Mouse (Mus musculus): ENCODE measurements around the gene Zc3h12c. TPM values are rescaled to one million over a fixed set of nuclear protein-coding genes. Genes with fewer than 3 reads are reported as not detected.

Gene Zc3h12c
- polyA plus RNA-seq, 1 experiment from 2014 or later, result 4.7 TPM

DNA sequence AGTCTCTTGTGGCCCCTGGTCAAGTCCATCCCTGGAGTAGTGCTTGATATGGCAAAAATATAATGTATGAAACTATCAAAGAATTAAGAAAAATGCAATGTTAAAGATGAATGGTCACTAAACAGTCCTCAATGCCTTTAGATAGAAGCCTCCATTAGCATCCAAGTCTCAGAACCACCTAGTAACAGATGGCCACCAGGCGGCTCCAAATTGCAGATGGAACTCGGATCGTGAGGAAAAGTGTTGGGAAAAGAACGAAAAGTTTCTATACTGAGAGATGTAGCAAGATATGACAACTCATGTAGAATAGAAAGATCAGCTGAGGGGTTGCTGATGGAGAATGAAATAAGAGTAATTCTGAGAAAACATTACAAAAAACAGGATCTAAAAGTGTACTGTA lies 38.0 kb downstream of the Zc3h12c start:
- WGBS, result 84% methylated on average over 4 of the region's 4 CpGs
- ATAC-seq (ENCODE audit: low read depth), result no peak

DNA sequence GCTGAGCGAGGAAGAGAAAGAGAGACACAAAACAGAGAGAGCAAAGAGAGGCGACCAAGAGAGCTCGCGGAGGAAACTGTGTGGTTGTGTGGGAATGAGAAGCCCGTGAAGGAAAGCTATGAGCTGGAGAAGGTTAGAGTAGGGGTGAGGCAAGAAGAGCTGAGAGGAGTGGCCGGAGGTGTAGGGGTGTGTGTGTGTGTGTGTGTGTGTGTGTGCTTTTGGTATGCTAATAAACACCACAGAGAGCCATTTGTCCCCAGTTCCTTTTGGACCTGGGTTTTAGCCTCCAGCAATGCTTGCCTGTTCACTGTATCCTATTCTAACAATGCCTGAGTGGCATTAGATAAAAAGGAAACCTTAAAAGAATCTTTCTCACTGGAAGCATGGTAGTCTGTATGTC lies 43.1 kb downstream of the Zc3h12c start:
- ATAC-seq (ENCODE audit: low read depth), result no peak
- H3K36me3 ChIP-seq, result peaks cover 21% of the 10 kb centered on the region
- WGBS, result 91% methylated on average over 6 of the region's 6 CpGs
- no peak overlapping the region for H3K27ac ChIP-seq (replicated peaks)
- no peak overlapping the region for H3K9ac ChIP-seq
- H3K4me1 ChIP-seq (replicated peaks), result no peaks in the 10 kb centered on the region
- H3K4me3 ChIP-seq, result no peak overlapping the region
- H3K27me3 ChIP-seq, result no peaks in the 10 kb centered on the region
- H3K4me2 ChIP-seq, result no peak overlapping the region
- no peaks in the 10 kb centered on the region for H3K9me3 ChIP-seq

More for the DNA sequence above, 38.0 kb downstream of the Zc3h12c start:
- H3K4me2 ChIP-seq, result no peak overlapping the region
- H3K9ac ChIP-seq, result no peak overlapping the region
- H3K27ac ChIP-seq (replicated peaks), result no peak overlapping the region
- H3K36me3 ChIP-seq, result peaks cover 14% of the 10 kb centered on the region
- no peaks in the 10 kb centered on the region for H3K27me3 ChIP-seq
- no peak overlapping the region for H3K4me3 ChIP-seq
- no peaks in the 10 kb centered on the region for H3K4me1 ChIP-seq (replicated peaks)
- no peaks in the 10 kb centered on the region for H3K9me3 ChIP-seq

DNA sequence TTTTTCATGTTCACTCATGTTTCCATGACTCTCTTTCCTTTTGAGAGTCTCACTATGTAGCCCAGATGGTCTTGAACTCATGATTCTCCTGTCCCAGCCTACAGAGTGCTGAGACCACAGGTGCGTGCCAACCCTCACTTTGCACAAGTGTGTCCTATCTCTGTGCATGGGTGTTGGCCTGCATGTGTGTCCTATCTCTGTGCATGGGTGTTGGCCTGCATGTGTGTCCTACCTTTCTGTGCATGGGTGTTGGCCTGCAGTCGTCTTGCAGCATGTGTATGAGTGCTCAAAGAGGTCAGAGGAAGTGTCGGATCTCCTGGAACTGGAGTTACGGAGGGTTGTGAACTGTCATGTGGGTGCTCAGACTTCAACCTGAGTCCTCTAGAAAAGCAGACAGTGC lies 49.2 kb downstream of the Zc3h12c start:
- Histone ChIP-seq H3K9me3 (no peaks in the 10 kb centered on the region), H3K4me1 (replicated peaks) (no peaks in the 10 kb centered on the region), H3K4me2 (no peak overlapping the region), H3K27ac (replicated peaks) (no peak overlapping the region), H3K4me3 (no peak overlapping the region), H3K36me3 (peaks cover 48% of the 10 kb centered on the region), H3K27me3 (no peaks in the 10 kb centered on the region), H3K9ac (no peak overlapping the region)
- ATAC-seq (ENCODE audit: low read depth), result no peak
- 96% methylated on average over 4 of the region's 4 CpGs for WGBS

DNA sequence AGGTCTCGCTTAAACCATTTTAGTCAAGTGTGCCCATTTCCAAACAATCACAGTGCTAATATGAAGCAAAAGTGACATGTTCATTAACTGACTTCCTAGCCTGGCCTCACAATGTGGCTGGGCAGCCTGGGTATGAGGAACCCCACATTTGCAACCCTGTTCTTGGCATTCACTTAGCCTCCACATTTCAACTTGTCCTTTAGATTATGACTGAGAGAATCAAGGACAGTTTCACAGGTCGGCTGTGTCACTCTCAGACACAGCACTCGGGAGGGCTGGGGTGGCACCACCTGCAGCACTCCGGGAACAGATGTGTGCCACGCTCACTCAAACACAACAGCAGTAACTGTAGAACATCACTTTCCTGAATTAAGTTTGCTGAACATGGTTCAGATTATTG lies 55.3 kb downstream of the Zc3h12c start:
- H3K4me2 ChIP-seq, result no peak overlapping the region
- H3K9me3 ChIP-seq, result no peaks in the 10 kb centered on the region
- no peaks in the 10 kb centered on the region for H3K27me3 ChIP-seq
- H3K4me1 ChIP-seq (replicated peaks), result no peaks in the 10 kb centered on the region
- 90% methylated on average over 5 of the region's 5 CpGs for whole genome bisulfite sequencing
- H3K27ac ChIP-seq (replicated peaks), result no peak overlapping the region
- no peak overlapping the region for H3K9ac ChIP-seq
- ATAC-seq (ENCODE audit: low read depth), result no peak
- H3K4me3 ChIP-seq, result no peak overlapping the region
- H3K36me3 ChIP-seq, result peaks cover 43% of the 10 kb centered on the region

DNA sequence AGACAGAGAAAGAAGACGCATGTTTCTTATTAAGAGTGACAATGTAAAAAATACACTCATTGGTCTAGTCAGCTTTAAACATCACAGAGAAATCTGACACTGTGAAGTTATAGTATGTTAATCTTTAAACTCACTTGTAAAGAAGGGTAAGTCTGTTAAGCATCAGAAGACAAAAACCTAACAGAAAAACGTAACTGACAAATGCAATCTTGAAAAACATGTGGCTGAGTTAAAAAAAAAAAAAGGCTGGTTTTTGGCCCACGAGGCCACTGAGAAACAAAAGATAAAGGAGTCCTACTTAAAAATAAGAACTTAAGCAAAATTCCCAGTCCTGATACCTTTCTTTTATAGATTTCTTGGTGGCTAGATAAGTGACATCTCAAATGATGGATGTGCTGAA lies 57.6 kb downstream of the Zc3h12c start:
- WGBS, result 84% methylated on average over 3 of the region's 3 CpGs

DNA sequence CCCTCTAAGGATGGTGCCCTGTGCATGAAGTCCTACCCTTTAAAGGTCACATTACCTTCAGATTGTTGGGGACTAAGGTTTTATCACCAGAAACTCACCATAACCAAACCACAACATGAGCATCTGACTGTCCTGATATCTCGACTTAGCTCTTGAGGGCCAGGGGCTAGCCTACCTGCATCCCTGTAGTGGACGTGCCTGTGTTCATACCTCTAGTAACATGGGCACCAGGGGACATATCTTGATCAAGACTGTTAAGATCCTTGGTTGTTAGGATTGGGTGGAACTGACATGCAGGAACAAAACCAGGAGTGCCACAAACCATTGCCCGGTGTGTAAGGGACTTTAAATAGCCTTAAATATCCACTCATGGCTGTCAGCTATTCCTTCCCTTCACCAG lies 61.2 kb downstream of the Zc3h12c start:
- Histone ChIP-seq H3K9ac (no peak overlapping the region), H3K4me1 (replicated peaks) (0 out of 2 replicates have a peak, but pooled peaks cover 4% of the 10 kb centered on the region), H3K36me3 (peaks cover 12% of the 10 kb centered on the region), H3K9me3 (no peaks in the 10 kb centered on the region), H3K4me2 (no peak overlapping the region), H3K27me3 (no peaks in the 10 kb centered on the region), H3K4me3 (no peak overlapping the region), H3K27ac (replicated peaks) (no peak overlapping the region)
- no peak for ATAC-seq (ENCODE audit: low read depth)
- WGBS, result 96% methylated on average over 3 of the region's 3 CpGs

More for the DNA sequence above, 57.6 kb downstream of the Zc3h12c start:
- no peaks in the 10 kb centered on the region for H3K9me3 ChIP-seq
- no peak overlapping the region for H3K4me2 ChIP-seq
- H3K27ac ChIP-seq (replicated peaks), result no peak overlapping the region
- no peaks in the 10 kb centered on the region for H3K4me1 ChIP-seq (replicated peaks)
- ATAC-seq (ENCODE audit: low read depth), result no peak
- no peaks in the 10 kb centered on the region for H3K27me3 ChIP-seq
- peaks cover 26% of the 10 kb centered on the region for H3K36me3 ChIP-seq
- no peak overlapping the region for H3K9ac ChIP-seq
- no peak overlapping the region for H3K4me3 ChIP-seq

DNA sequence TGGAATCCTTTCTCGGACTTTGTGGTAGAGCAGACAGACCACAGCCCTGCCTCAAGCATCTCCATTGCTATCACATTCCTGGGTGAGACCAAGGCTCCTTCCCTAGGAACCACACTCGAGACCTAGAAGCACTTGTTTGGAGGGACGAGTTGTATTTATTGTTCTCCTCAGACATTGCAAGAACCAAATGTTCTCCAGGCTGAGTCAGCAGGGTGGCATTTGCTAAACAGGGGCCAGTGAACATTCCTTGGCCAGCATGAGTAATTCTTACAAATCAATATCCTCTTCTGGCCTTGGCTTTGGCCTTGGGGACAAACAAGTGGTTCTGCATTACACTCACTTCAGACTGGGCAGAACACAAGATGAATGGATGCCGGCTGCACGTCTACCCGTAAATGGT lies 62.9 kb downstream of the Zc3h12c start:
- Histone ChIP-seq H3K27me3 (no peaks in the 10 kb centered on the region), H3K27ac (replicated peaks) (no peak overlapping the region), H3K9me3 (no peaks in the 10 kb centered on the region), H3K4me3 (no peak overlapping the region), H3K9ac (no peak overlapping the region), H3K4me1 (replicated peaks) (0 out of 2 replicates have a peak, but pooled peaks cover 9% of the 10 kb centered on the region), H3K4me2 (no peak overlapping the region), H3K36me3 (peaks cover 9% of the 10 kb centered on the region)
- WGBS, result 76% methylated on average over 6 of the region's 6 CpGs
- ATAC-seq (ENCODE audit: low read depth), result no peak

DNA sequence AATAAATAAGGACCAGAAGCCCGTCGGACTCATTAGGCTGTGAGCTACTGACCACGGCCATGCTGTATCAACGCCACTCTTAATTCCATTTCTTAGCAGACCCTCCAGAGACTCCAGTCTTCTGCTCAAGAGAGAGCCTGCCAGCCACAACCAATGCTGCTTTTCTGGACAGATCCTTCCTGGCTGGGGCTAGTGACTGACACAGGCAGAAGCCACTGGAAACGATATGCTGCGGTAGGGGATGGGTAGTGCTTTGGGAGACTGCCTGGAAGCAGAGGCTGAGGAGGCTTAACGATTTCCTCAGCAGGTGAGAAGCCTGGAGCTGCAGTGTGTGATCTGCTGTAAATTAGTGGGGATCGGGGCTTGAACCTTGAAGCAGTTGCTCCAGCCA lies 64.2 kb downstream of the Zc3h12c start:
- no peak overlapping the region for H3K9ac ChIP-seq
- no peaks in the 10 kb centered on the region for H3K9me3 ChIP-seq
- WGBS, result 80% methylated on average over 8 of the region's 8 CpGs

DNA sequence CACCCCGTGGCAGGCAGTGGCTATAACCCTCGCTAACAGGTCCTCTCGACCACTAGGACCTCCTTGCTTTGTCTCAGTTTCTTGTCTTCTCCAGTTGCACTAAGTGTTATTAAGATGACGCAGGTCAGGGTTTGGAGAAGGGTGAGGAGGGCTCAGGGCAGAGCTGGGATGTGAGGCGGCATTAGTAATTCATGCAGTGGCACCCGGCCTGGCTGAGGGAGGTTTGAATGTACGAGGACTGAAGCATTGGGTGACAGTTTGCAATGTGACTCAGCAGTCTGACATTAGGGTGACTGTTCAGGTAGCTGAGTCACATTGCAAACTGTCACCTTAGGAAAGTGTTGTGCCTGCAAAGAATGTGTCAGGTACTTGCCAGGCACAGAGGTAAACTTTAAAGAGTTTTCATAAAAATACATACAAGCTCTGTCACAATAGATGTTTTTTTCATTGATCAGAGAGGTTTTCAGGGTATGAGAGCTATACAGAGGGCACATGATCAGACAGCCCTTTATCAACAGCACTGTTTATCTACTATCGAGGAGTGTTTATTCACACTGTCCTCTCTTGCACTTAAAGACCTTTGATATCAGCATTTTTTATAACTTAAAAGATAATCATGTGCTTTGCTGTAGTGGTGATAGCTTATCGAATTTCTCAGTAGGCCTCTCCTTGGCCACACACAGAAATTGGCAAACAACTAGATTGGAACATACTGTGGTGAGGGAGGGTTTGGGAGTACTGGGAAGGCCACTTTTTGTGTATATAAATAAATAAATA lies 64.7 kb downstream of the Zc3h12c start:
- Histone ChIP-seq H3K4me2 (no peak overlapping the region), H3K4me1 (replicated peaks) (0 out of 2 replicates have a peak, but pooled peaks cover 9% of the 10 kb centered on the region), H3K9ac (no peak overlapping the region), H3K4me3 (no peak overlapping the region), H3K9me3 (no peaks in the 10 kb centered on the region), H3K27ac (replicated peaks) (no peak overlapping the region), H3K36me3 (peaks cover 7% of the 10 kb centered on the region; the same call in 1 of the 2 replicates), H3K27me3 (no peaks in the 10 kb centered on the region)
- no peak for ATAC-seq (ENCODE audit: low read depth)
- WGBS, result 76% methylated on average over 9 of the region's 9 CpGs

More for the DNA sequence above, 64.2 kb downstream of the Zc3h12c start:
- Histone ChIP-seq H3K4me3 (no peak overlapping the region), H3K27ac (replicated peaks) (no peak overlapping the region), H3K4me2 (no peak overlapping the region), H3K4me1 (replicated peaks) (0 out of 2 replicates have a peak, but pooled peaks cover 9% of the 10 kb centered on the region), H3K27me3 (no peaks in the 10 kb centered on the region), H3K36me3 (peaks cover 7% of the 10 kb centered on the region; the same call in 1 of the 2 replicates)
- no peak for ATAC-seq (ENCODE audit: low read depth)

DNA sequence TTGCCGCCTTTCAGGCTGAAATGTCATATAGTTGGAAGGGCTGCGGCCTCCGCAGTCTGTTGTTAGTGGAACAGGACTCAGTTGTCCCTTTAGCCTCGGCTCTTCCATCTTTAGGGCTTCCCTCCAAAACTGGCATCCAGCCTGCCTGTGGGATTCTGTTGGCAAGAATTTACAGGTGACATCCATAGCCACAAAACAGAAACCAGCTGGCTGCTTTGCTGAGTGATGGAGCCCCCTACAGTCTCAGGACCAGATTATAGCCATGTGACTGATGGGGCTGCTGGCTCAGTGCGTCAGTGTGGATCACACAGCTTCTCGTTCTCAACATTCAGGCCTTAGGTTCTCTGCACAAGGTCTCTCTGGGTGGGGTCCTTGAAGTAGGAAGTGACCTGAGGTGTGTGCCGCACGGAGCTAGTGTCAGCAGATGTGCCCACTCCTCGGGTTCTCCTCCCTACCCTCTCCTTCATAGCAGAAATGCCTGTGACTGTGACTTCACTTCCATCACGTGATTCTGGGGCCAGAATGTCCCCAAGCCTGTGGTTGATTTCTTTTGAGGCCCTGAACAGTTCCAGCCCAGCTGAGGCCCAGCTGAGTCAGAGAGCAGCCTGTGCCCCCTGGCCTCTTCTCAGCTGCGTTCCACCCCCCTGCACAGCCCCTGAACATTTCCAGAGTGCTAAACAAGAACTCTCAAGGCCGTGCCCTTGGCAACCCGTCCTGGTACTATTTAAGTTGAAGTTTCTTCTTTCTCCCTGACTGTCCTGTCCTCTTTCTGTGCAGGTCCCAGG lies 66.1 kb downstream of the Zc3h12c start:
- Histone ChIP-seq H3K4me2 (no peak overlapping the region), H3K27me3 (no peaks in the 10 kb centered on the region), H3K27ac (replicated peaks) (no peak overlapping the region), H3K9me3 (no peaks in the 10 kb centered on the region), H3K4me3 (no peak overlapping the region), H3K36me3 (peaks cover 7% of the 10 kb centered on the region; the same call in 1 of the 2 replicates), H3K4me1 (replicated peaks) (0 out of 2 replicates have a peak, but pooled peaks cover 9% of the 10 kb centered on the region), H3K9ac (no peak overlapping the region)
- WGBS, result 73% methylated on average over 13 of the region's 13 CpGs
- no peak for ATAC-seq (ENCODE audit: low read depth)

DNA sequence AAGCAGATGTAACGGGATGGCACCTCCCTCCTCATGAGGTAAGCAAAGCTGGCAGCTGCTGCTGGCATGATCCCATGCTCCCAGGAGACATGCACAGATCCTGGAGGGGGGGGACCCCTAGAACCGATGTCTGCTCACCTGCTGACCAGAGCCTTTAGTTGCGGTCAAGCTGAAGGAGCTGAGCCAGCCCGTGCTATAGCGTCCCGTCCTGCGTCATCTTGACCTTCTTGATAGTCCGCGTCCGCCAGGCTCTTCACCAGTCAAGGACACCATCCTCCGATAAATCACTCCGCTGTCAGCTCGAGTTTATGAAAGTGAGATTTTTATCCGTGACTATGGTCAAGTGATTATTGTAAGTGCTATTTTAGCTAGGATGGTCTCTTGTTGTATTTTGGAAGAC lies 67.9 kb downstream of the Zc3h12c start:
- Histone ChIP-seq H3K36me3 (peaks cover 7% of the 10 kb centered on the region; the same call in 1 of the 2 replicates), H3K9me3 (no peaks in the 10 kb centered on the region), H3K9ac (no peak overlapping the region), H3K4me3 (no peak overlapping the region), H3K4me1 (replicated peaks) (0 out of 2 replicates have a peak, but pooled peaks cover 9% of the 10 kb centered on the region), H3K27me3 (no peaks in the 10 kb centered on the region), H3K27ac (replicated peaks) (no peak overlapping the region), H3K4me2 (no peak overlapping the region)
- ATAC-seq (ENCODE audit: low read depth), result no peak
- 89% methylated on average over 14 of the region's 14 CpGs for WGBS

DNA sequence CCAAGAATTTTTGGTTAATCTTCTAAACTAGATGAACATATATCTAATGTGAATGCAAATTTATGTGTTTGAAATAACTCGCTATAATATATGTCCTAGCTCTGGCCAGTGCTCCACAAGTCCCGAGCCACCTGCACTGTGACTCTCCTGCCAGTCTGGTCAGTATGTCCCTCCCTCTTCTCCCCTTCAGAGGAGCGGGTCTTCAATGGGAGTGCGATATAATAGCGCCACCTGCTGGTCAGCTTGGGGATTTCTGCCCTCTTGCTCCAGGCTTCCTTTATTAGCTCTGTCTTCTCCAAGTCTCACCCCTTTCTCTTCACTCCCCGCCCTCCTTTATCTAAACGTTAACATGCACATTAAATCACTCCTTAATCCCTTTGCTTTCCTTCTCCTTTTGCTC lies 69.8 kb downstream of the Zc3h12c start:
- Histone ChIP-seq H3K36me3 (peaks cover 7% of the 10 kb centered on the region; the same call in 1 of the 2 replicates), H3K27me3 (no peaks in the 10 kb centered on the region), H3K4me2 (no peak overlapping the region), H3K4me1 (replicated peaks) (0 out of 2 replicates have a peak, but pooled peaks cover 9% of the 10 kb centered on the region), H3K27ac (replicated peaks) (no peak overlapping the region), H3K4me3 (no peak overlapping the region), H3K9me3 (no peaks in the 10 kb centered on the region), H3K9ac (no peak overlapping the region)
- WGBS, result under 1% methylated on average over 7 of the region's 7 CpGs
- peak; percentile 69; the same call in 1 of the 2 replicates for ATAC-seq (ENCODE audit: low read depth)

Measured in neural tube, embryonic 13.5 days (tissue).